Mouse (Mus musculus): ENCODE measurements around the gene Mapk9. TPM values are rescaled to one million over a fixed set of nuclear protein-coding genes. Genes with fewer than 3 reads are reported as not detected.

The Mapk9 gene
- polyA plus RNA-seq, 1 experiment = 6.4 TPM

GRCm38 (mm10) chr11:49811099-49811541 is 35.4 kb upstream of the Mapk9 start:
- Histone ChIP-seq H3K4me1 (ENCODE audit: control insufficient read depth, insufficient read depth, insufficient read length, low read length) (no peaks in the 10 kb centered on the region), H3K27me3 (ENCODE audit: control insufficient read depth, insufficient read depth, low read length) (no peaks in the 10 kb centered on the region), H3K4me3 (ENCODE audit: low read depth, low read length) (no peak overlapping the region), H3K36me3 (ENCODE audit: control insufficient read depth, insufficient read depth, low read length) (no peaks in the 10 kb centered on the region), H3K27ac (ENCODE audit: insufficient read depth, low read depth, low read length) (no peak overlapping the region)
- TF ChIP-seq POLR2A (IDR thresholded peaks at IDR 0.05; ENCODE audit: low read depth, low read length) (no peak), CTCF (IDR thresholded peaks at IDR 0.05; ENCODE audit: extremely low read depth, insufficient read length, insufficient replicate concordance, low read depth, low read length) (no peak)
- WGBS = 72% methylated on average over 8 of the region's 8 CpGs

GRCm38 (mm10) chr11:49811879-49812278 is 34.7 kb upstream of the Mapk9 start:
- Histone ChIP-seq H3K4me1 (ENCODE audit: control insufficient read depth, insufficient read depth, insufficient read length, low read length) (no peaks in the 10 kb centered on the region), H3K36me3 (ENCODE audit: control insufficient read depth, insufficient read depth, low read length) (no peaks in the 10 kb centered on the region), H3K27me3 (ENCODE audit: control insufficient read depth, insufficient read depth, low read length) (no peaks in the 10 kb centered on the region), H3K4me3 (ENCODE audit: low read depth, low read length) (no peak overlapping the region), H3K27ac (ENCODE audit: insufficient read depth, low read depth, low read length) (no peak overlapping the region)
- WGBS = 72% methylated on average over 8 of the region's 8 CpGs
- no peak for TF ChIP-seq CTCF (IDR thresholded peaks at IDR 0.05; ENCODE audit: extremely low read depth, insufficient read length, insufficient replicate concordance, low read depth, low read length)
- no peak for TF ChIP-seq POLR2A (IDR thresholded peaks at IDR 0.05; ENCODE audit: low read depth, low read length)

- Histone ChIP-seq H3K4me1 (ENCODE audit: control insufficient read depth, insufficient read depth, insufficient read length, low read length) (peaks cover 3% of the 10 kb centered on the region; the same call in 1 of the 2 replicates), H3K27ac (ENCODE audit: insufficient read depth, low read depth, low read length) (no peak overlapping the region), H3K4me3 (ENCODE audit: low read depth, low read length) (no peak overlapping the region), H3K27me3 (ENCODE audit: control insufficient read depth, insufficient read depth, low read length) (no peaks in the 10 kb centered on the region), H3K36me3 (ENCODE audit: control insufficient read depth, insufficient read depth, low read length) (no peaks in the 10 kb centered on the region)
- 86% methylated on average over 15 of the region's 15 CpGs for WGBS
- no peak for TF ChIP-seq CTCF (IDR thresholded peaks at IDR 0.05; ENCODE audit: extremely low read depth, insufficient read length, insufficient replicate concordance, low read depth, low read length)
- no peak for TF ChIP-seq POLR2A (IDR thresholded peaks at IDR 0.05; ENCODE audit: low read depth, low read length)
These were observed 27.5 kb upstream of the Mapk9 start for GRCm38 (mm10) chr11:49818869-49819566.

- H3K4me1 ChIP-seq (ENCODE audit: control insufficient read depth, insufficient read depth, insufficient read length, low read length) = peaks cover 3% of the 10 kb centered on the region; the same call in 1 of the 2 replicates
- no peak for TF ChIP-seq POLR2A (IDR thresholded peaks at IDR 0.05; ENCODE audit: low read depth, low read length)
- TF ChIP-seq CTCF (IDR thresholded peaks at IDR 0.05; ENCODE audit: extremely low read depth, insufficient read length, insufficient replicate concordance, low read depth, low read length) = no peak
- H3K36me3 ChIP-seq (ENCODE audit: control insufficient read depth, insufficient read depth, low read length) = no peaks in the 10 kb centered on the region
- H3K27ac ChIP-seq (ENCODE audit: insufficient read depth, low read depth, low read length) = no peak overlapping the region
- H3K27me3 ChIP-seq (ENCODE audit: control insufficient read depth, insufficient read depth, low read length) = no peaks in the 10 kb centered on the region
- H3K4me3 ChIP-seq (ENCODE audit: low read depth, low read length) = no peak overlapping the region
- 87% methylated on average over 7 of the region's 7 CpGs for WGBS
These were observed 26.9 kb upstream of the Mapk9 start for GRCm38 (mm10) chr11:49819676-49820075.

- Histone ChIP-seq H3K27ac (ENCODE audit: insufficient read depth, low read depth, low read length) (no peak overlapping the region), H3K4me1 (ENCODE audit: control insufficient read depth, insufficient read depth, insufficient read length, low read length) (peaks cover 3% of the 10 kb centered on the region; the same call in 1 of the 2 replicates), H3K4me3 (ENCODE audit: low read depth, low read length) (no peak overlapping the region), H3K36me3 (ENCODE audit: control insufficient read depth, insufficient read depth, low read length) (no peaks in the 10 kb centered on the region), H3K27me3 (ENCODE audit: control insufficient read depth, insufficient read depth, low read length) (no peaks in the 10 kb centered on the region)
- 32% methylated on average over 2 of the region's 2 CpGs for WGBS
- TF ChIP-seq CTCF (IDR thresholded peaks at IDR 0.05; ENCODE audit: extremely low read depth, insufficient read length, insufficient replicate concordance, low read depth, low read length) = no peak
- TF ChIP-seq POLR2A (IDR thresholded peaks at IDR 0.05; ENCODE audit: low read depth, low read length) = no peak
These were observed 25.6 kb upstream of the Mapk9 start for GRCm38 (mm10) chr11:49820928-49821327.

GRCm38 (mm10) chr11:49821546-49821945 is 25.0 kb upstream of the Mapk9 start:
- no peaks in the 10 kb centered on the region for H3K36me3 ChIP-seq (ENCODE audit: control insufficient read depth, insufficient read depth, low read length)
- peaks cover 3% of the 10 kb centered on the region; the same call in 1 of the 2 replicates for H3K4me1 ChIP-seq (ENCODE audit: control insufficient read depth, insufficient read depth, insufficient read length, low read length)
- no peak overlapping the region for H3K27ac ChIP-seq (ENCODE audit: insufficient read depth, low read depth, low read length)
- H3K27me3 ChIP-seq (ENCODE audit: control insufficient read depth, insufficient read depth, low read length) = no peaks in the 10 kb centered on the region
- TF ChIP-seq CTCF (IDR thresholded peaks at IDR 0.05; ENCODE audit: extremely low read depth, insufficient read length, insufficient replicate concordance, low read depth, low read length) (no peak), POLR2A (IDR thresholded peaks at IDR 0.05; ENCODE audit: low read depth, low read length) (no peak)
- WGBS = 38% methylated on average over 2 of the region's 2 CpGs
- H3K4me3 ChIP-seq (ENCODE audit: low read depth, low read length) = no peak overlapping the region

- 60% methylated on average over 2 of the region's 2 CpGs for WGBS
- H3K27me3 ChIP-seq (ENCODE audit: control insufficient read depth, insufficient read depth, low read length) = no peaks in the 10 kb centered on the region
These were observed 24.2 kb upstream of the Mapk9 start for GRCm38 (mm10) chr11:49822337-49822736.

More at GRCm38 (mm10) chr11:49822337-49822736, 24.2 kb upstream of the Mapk9 start:
- Histone ChIP-seq H3K4me3 (ENCODE audit: low read depth, low read length) (no peak overlapping the region), H3K4me1 (ENCODE audit: control insufficient read depth, insufficient read depth, insufficient read length, low read length) (peaks cover 3% of the 10 kb centered on the region; the same call in 1 of the 2 replicates), H3K27ac (ENCODE audit: insufficient read depth, low read depth, low read length) (no peak overlapping the region), H3K36me3 (ENCODE audit: control insufficient read depth, insufficient read depth, low read length) (no peaks in the 10 kb centered on the region)
- TF ChIP-seq CTCF (IDR thresholded peaks at IDR 0.05; ENCODE audit: extremely low read depth, insufficient read length, insufficient replicate concordance, low read depth, low read length) = no peak
- no peak for TF ChIP-seq POLR2A (IDR thresholded peaks at IDR 0.05; ENCODE audit: low read depth, low read length)

All from small intestine, adult 2 months (tissue).